In genomic region chr13:23429771-23430380, GRCm38 (mm10) we compare ENCODE assay signal across 8 mouse cellular contexts. TPM values are rescaled to one million over a fixed set of nuclear protein-coding genes. Genes with fewer than 3 reads are reported as not detected.
A peak's percentile ranks its signal among the peaks of the same experiment; 100 is the strongest.
DNase-seq lines count a peak whose midpoint lies in the region; ATAC-seq and TF ChIP-seq lines count a peak whose summit lies in the region.

No protein-coding gene starts in this region.

- H3K4me2 ChIP-seq in hindbrain, embryonic 11.5 days (replicated peaks; ENCODE audit: low read depth, low read length): peak overlapping the region; percentile 60
- peak overlapping the region; percentile 58 for H3K4me2 ChIP-seq in midbrain, embryonic 12.5 days (replicated peaks)

- no peak for TF ChIP-seq EP300 in MEL (IDR thresholded peaks at IDR 0.05; ENCODE audit: low read depth in 1 of 2, low read length in 2 of 2)

- no peak for TF ChIP-seq CTCF in MEL (IDR thresholded peaks at IDR 0.05 in 2 of 3, conservative IDR thresholded peaks at IDR 0.05 in 1 of 3; ENCODE audit: control insufficient read depth in 1 of 3, insufficient read depth in 1 of 3, low read depth in 2 of 3, low read length in 3 of 3, poor library complexity in 1 of 3, severe bottlenecking in 1 of 3)

- H3K79me2 ChIP-seq in MEL (ENCODE audit: control insufficient read depth, insufficient read depth, low read length, poor library complexity): no peaks in the 10 kb centered on the region; the same call in 1 of the 2 replicates

- no peaks in the 10 kb centered on the region for H3K36me3 ChIP-seq in erythroblast, embryonic 14.5 days (ENCODE audit: control insufficient read depth)
- H3K36me3 ChIP-seq in MEL (ENCODE audit: control insufficient read depth in 1 of 2, insufficient read depth in 2 of 2, low read length in 2 of 2): peaks cover 0 to 4% of the 10 kb centered on the region in 2 experiments; a peak in 1 of 4 replicates
- H3K36me3 ChIP-seq in hindbrain, embryonic 11.5 days (ENCODE audit: control insufficient read depth, insufficient read depth, low read length): no peaks in the 10 kb centered on the region
- H3K36me3 ChIP-seq in midbrain, embryonic 12.5 days: no peaks in the 10 kb centered on the region

- H3K9ac ChIP-seq in MEL (ENCODE audit: control insufficient read depth, low read depth, low read length, poor library complexity, severe bottlenecking): peak overlapping the region; percentile 60
- peak overlapping the region; percentile 55; the same call in 1 of the 2 replicates for H3K9ac ChIP-seq in hindbrain, embryonic 11.5 days (ENCODE audit: low read depth, low read length)
- peak overlapping the region; percentile 61 for H3K9ac ChIP-seq in midbrain, embryonic 12.5 days (replicated peaks)

- WGBS in hindbrain, embryonic 11.5 days: 44% methylated on average over 10 of the region's 10 CpGs
- WGBS in midbrain, embryonic 12.5 days: 46% methylated on average over 10 of the region's 10 CpGs

- no peaks in the 10 kb centered on the region for H3K9me3 ChIP-seq in erythroblast, embryonic 14.5 days (ENCODE audit: control insufficient read depth, low read length)
- no peaks in the 10 kb centered on the region for H3K9me3 ChIP-seq in MEL (replicated peaks; ENCODE audit: insufficient read depth, low read length)
- H3K9me3 ChIP-seq in hindbrain, embryonic 11.5 days (ENCODE audit: control insufficient read depth, low read length): no peaks in the 10 kb centered on the region
- H3K9me3 ChIP-seq in midbrain, embryonic 12.5 days: no peaks in the 10 kb centered on the region

- no peak for TF ChIP-seq POLR2A in MEL (IDR thresholded peaks at IDR 0.05; ENCODE audit: control insufficient read depth in 1 of 2, insufficient read depth in 1 of 2, low read depth in 1 of 2, low read length in 2 of 2, poor library complexity in 1 of 2)

- no peaks in the 10 kb centered on the region for H3K27me3 ChIP-seq in erythroblast, embryonic 14.5 days (ENCODE audit: control insufficient read depth)
- H3K27me3 ChIP-seq in MEL (ENCODE audit: control insufficient read depth in 1 of 2, insufficient read depth in 2 of 2, low read length in 2 of 2): no peaks in the 10 kb centered on the region
- no peaks in the 10 kb centered on the region for H3K27me3 ChIP-seq in hindbrain, embryonic 11.5 days (ENCODE audit: control insufficient read depth, insufficient read depth, low read length)
- H3K27me3 ChIP-seq in midbrain, embryonic 12.5 days: no peaks in the 10 kb centered on the region

- no peak for TF ChIP-seq RAD21 in MEL (IDR thresholded peaks at IDR 0.05; ENCODE audit: low read depth, low read length)

- DNase-seq in MEL (ENCODE audit: low read depth, low spot score): peak; percentile 54
- peak; percentile 44 for DNase-seq in hindbrain, embryonic 11.5 days (ENCODE audit: low spot score)
- DNase-seq in adrenal gland, postnatal 36 days: no peak
- no peak for DNase-seq in frontal cortex, postnatal 36 days (ENCODE audit: low spot score in 2 of 2)

- ATAC-seq in erythroblast, adult 5-6 weeks (replicated peaks; ENCODE audit: low FRiP score, poor library complexity, severe bottlenecking): no peak
- ATAC-seq in hindbrain, embryonic 11.5 days (ENCODE audit: low FRiP score): no peak
- ATAC-seq in midbrain, embryonic 12.5 days (ENCODE audit: low FRiP score, low read depth): no peak
- no peak for ATAC-seq in CD4-positive, CD25-positive, alpha-beta regulatory T cell, adult 4 months

- H3K27ac ChIP-seq in MEL (ENCODE audit: control insufficient read depth, low read depth, low read length): no peak overlapping the region
- H3K27ac ChIP-seq in hindbrain, embryonic 11.5 days (ENCODE audit: low read depth, low read length): no peak overlapping the region
- H3K27ac ChIP-seq in midbrain, embryonic 12.5 days (replicated peaks): no peak overlapping the region; the same call in 1 of the 2 replicates

- H3K4me1 ChIP-seq in erythroblast, embryonic 14.5 days (ENCODE audit: control insufficient read depth): peaks cover 79% of the 10 kb centered on the region
- H3K4me1 ChIP-seq in MEL (ENCODE audit: control insufficient read depth in 1 of 2, insufficient read depth in 2 of 2, low read length in 2 of 2): no peaks in the 10 kb centered on the region; a peak in 2 of 4 replicates
- no peaks in the 10 kb centered on the region for H3K4me1 ChIP-seq in hindbrain, embryonic 11.5 days (replicated peaks; ENCODE audit: control insufficient read depth, insufficient read depth, low read length)
- peaks cover 17% of the 10 kb centered on the region for H3K4me1 ChIP-seq in midbrain, embryonic 12.5 days

- peak overlapping the region; percentile 66 for H3K4me3 ChIP-seq in erythroblast, embryonic 14.5 days (replicated peaks)
- H3K4me3 ChIP-seq in MEL (ENCODE audit: control insufficient read depth in 1 of 2, insufficient read depth in 1 of 2, low read depth in 2 of 2, low read length in 2 of 2): peak overlapping the region; percentile 52 to 80
- H3K4me3 ChIP-seq in hindbrain, embryonic 11.5 days (ENCODE audit: low read depth, low read length): peak overlapping the region; percentile 44
- peak overlapping the region; percentile 58 for H3K4me3 ChIP-seq in midbrain, embryonic 12.5 days

TF ChIP-seq in MEL, 35 proteins besides CTCF, POLR2A, EP300 and RAD21:
- 0 out of 2 replicates have a peak, but pooled peaks have one; percentile 16 for TF ChIP-seq GATA1 (IDR thresholded peaks at IDR 0.05; ENCODE audit: low read depth, low read length)
- no peak for TF ChIP-seq GABPA (IDR thresholded peaks at IDR 0.05; ENCODE audit: low read depth, low read length)

RNA-seq across cellular contexts. Expression of gene Abt1, which starts 6.2 kb away (rescaled TPM):
- polyA plus RNA-seq in erythroblast, embryonic 14.5 days (2012): 0.76 and 0.84 TPM in 2 replicates
- total RNA-seq in erythroblast, adult 5-6 weeks (2015; ENCODE audit: low replicate concordance): 1.7 and 1.9 TPM in 2 replicates
- 1.4 and 1.7 TPM in 2 replicates for total RNA-seq in erythroblast, adult 5-6 weeks (2017; ENCODE audit: low replicate concordance)
- total RNA-seq in MEL (2012; rRNA removed): 12.5 and 16.2 TPM in 2 replicates
- 10 to 100 TPM in 1 of 2 experiments, not detected in 1; 14.2 TPM for polyA plus RNA-seq in MEL (2012; ENCODE audit: insufficient read depth in 1 of 2, insufficient read length in 2 of 2, low read depth in 1 of 2, low replicate concordance in 2 of 2, missing spikeins in 1 of 2)
- 12.1 and 13.4 TPM in 2 replicates for polyA plus RNA-seq in hindbrain, embryonic 11.5 days (2014; fragmentation: Nextera tagmentation; extraction: Ambion mirVana)
- polyA plus RNA-seq in midbrain, embryonic 12.5 days (2016; fragmentation: Nextera tagmentation; extraction: Ambion mirVana): 10.1 and 12.3 TPM in 2 replicates
- polyA plus RNA-seq in CD4-positive, CD25-positive, alpha-beta regulatory T cell, adult 4 months (2017; shearing (Covaris generic)): 10 to 100 TPM; 12.4 to 14.5 TPM
- total RNA-seq in adrenal gland, postnatal 36 days (2021): 1 to 10 TPM; 6.9 to 8.3 TPM

RNA-seq across cellular contexts. Expression of gene Btn1a1, which starts 35.8 kb away (rescaled TPM):
- polyA plus RNA-seq in erythroblast, embryonic 14.5 days (2012): 0.15 and 0.16 TPM in 2 replicates
- total RNA-seq in erythroblast, adult 5-6 weeks (2015; ENCODE audit: low replicate concordance): 4.2 and 4.4 TPM in 2 replicates
- 6.5 and 15.5 TPM in 2 replicates for total RNA-seq in erythroblast, adult 5-6 weeks (2017; ENCODE audit: low replicate concordance)
- total RNA-seq in MEL (2012; rRNA removed): 0.07 TPM in 1 of 2 replicates, not detected in the other
- polyA plus RNA-seq in MEL (2012; ENCODE audit: insufficient read depth in 1 of 2, insufficient read length in 2 of 2, low read depth in 1 of 2, low replicate concordance in 2 of 2, missing spikeins in 1 of 2): under 1 TPM in 1 of 2 experiments, not detected in 1; 0.25 TPM
- polyA plus RNA-seq in hindbrain, embryonic 11.5 days (2014; fragmentation: Nextera tagmentation; extraction: Ambion mirVana): not detected in 2 replicates
- not detected in 2 replicates for polyA plus RNA-seq in midbrain, embryonic 12.5 days (2016; fragmentation: Nextera tagmentation; extraction: Ambion mirVana)
- polyA plus RNA-seq in CD4-positive, CD25-positive, alpha-beta regulatory T cell, adult 4 months (2017; shearing (Covaris generic)): not detected
- not detected for total RNA-seq in adrenal gland, postnatal 36 days (2021)

RNA-seq across cellular contexts. Expression of gene Btn2a2, which starts 58.8 kb away (rescaled TPM):
- not detected in 2 replicates for polyA plus RNA-seq in erythroblast, embryonic 14.5 days (2012)
- total RNA-seq in erythroblast, adult 5-6 weeks (2015; ENCODE audit: low replicate concordance): not detected in 2 replicates
- total RNA-seq in erythroblast, adult 5-6 weeks (2017; ENCODE audit: low replicate concordance): not detected in 2 replicates
- not detected in 2 replicates for total RNA-seq in MEL (2012; rRNA removed)
- not detected for polyA plus RNA-seq in MEL (2012; ENCODE audit: insufficient read depth in 1 of 2, insufficient read length in 2 of 2, low read depth in 1 of 2, low replicate concordance in 2 of 2, missing spikeins in 1 of 2)
- 0.15 and 0.18 TPM in 2 replicates for polyA plus RNA-seq in hindbrain, embryonic 11.5 days (2014; fragmentation: Nextera tagmentation; extraction: Ambion mirVana)
- polyA plus RNA-seq in midbrain, embryonic 12.5 days (2016; fragmentation: Nextera tagmentation; extraction: Ambion mirVana): 0.10 and 0.17 TPM in 2 replicates
- not detected for polyA plus RNA-seq in CD4-positive, CD25-positive, alpha-beta regulatory T cell, adult 4 months (2017; shearing (Covaris generic))
- not detected for total RNA-seq in adrenal gland, postnatal 36 days (2021)

Comparison
In these comparisons a context has a peak if more than half of its experiments do, and no peak if none do; other contexts are left out.
1. DNase-seq: peak in MEL (single experiment) and hindbrain, embryonic 11.5 days (single experiment); none in adrenal gland, postnatal 36 days (0 of 2) and frontal cortex, postnatal 36 days (0 of 2).
2. Peak in every context shown above with its lines, with median percentiles within 50 percentile points of each other: H3K4me3 ChIP-seq and H3K9ac ChIP-seq.